Mouse (Mus musculus): Measurements from ENCODE around the gene Lurap1l. TPM values are rescaled to one million over a fixed set of nuclear protein-coding genes. Genes with fewer than 3 reads are reported as not detected.
"Not testable (repeated sequence)": the region's sequence is repeated elsewhere in the genome, so short reads cannot be mapped to it uniquely, and the experiment has no call there.

Lurap1l gene
- polyA plus RNA-seq, 1 experiment from 2014 or later = 2.6 TPM

- WGBS = 75% methylated on average over 3 of the region's 3 CpGs
- no peaks in the 10 kb centered on the region for H3K27me3 ChIP-seq (ENCODE audit: insufficient read depth, poor library complexity, severe bottlenecking)
- no peaks in the 10 kb centered on the region for H3K4me1 ChIP-seq
- no peak overlapping the region for H3K27ac ChIP-seq
- H3K9me3 ChIP-seq = no peaks in the 10 kb centered on the region
- H3K4me3 ChIP-seq = no peak overlapping the region
- H3K36me3 ChIP-seq = no peaks in the 10 kb centered on the region
- DNase-seq (ENCODE audit: low spot score) = no peak
Observed at GRCm38 (mm10) chr4:80906726-80907125, 3.7 kb upstream of the Lurap1l start.

- DNase-seq (ENCODE audit: low spot score) = no peak
- Histone ChIP-seq H3K4me1 (no peaks in the 10 kb centered on the region), H3K36me3 (no peaks in the 10 kb centered on the region), H3K4me3 (no peak overlapping the region), H3K9me3 (no peaks in the 10 kb centered on the region), H3K27ac (no peak overlapping the region), H3K27me3 (ENCODE audit: insufficient read depth, poor library complexity, severe bottlenecking) (no peaks in the 10 kb centered on the region)
- WGBS = 67% methylated on average over 5 of the region's 5 CpGs
Observed at GRCm38 (mm10) chr4:80907973-80908372, 2.5 kb upstream of the Lurap1l start.

GRCm38 (mm10) chr4:80908902-80909301 lies 1.5 kb upstream of the Lurap1l start:
- Histone ChIP-seq H3K9me3 (no peaks in the 10 kb centered on the region), H3K36me3 (no peaks in the 10 kb centered on the region), H3K27ac (no peak overlapping the region), H3K4me1 (no peaks in the 10 kb centered on the region), H3K4me3 (no peak overlapping the region), H3K27me3 (ENCODE audit: insufficient read depth, poor library complexity, severe bottlenecking) (no peaks in the 10 kb centered on the region)
- whole genome bisulfite sequencing = 82% methylated on average over 4 of the region's 4 CpGs
- no peak for DNase-seq (ENCODE audit: low spot score)

GRCm38 (mm10) chr4:80910871-80911701 lies 640 bp downstream of the Lurap1l start:
- no peaks in the 10 kb centered on the region for H3K9me3 ChIP-seq
- H3K4me1 ChIP-seq = no peaks in the 10 kb centered on the region
- H3K27ac ChIP-seq = peak overlapping the region; percentile 78
- H3K27me3 ChIP-seq (ENCODE audit: insufficient read depth, poor library complexity, severe bottlenecking) = no peaks in the 10 kb centered on the region
- H3K4me3 ChIP-seq = peak overlapping the region; percentile 75
- peak; percentile 79 for DNase-seq (ENCODE audit: low spot score)
- WGBS = under 1% methylated on average over 58 of the region's 58 CpGs
- H3K36me3 ChIP-seq = no peaks in the 10 kb centered on the region

- Histone ChIP-seq H3K4me3 (peak overlapping the region; percentile 75), H3K36me3 (no peaks in the 10 kb centered on the region), H3K9me3 (no peaks in the 10 kb centered on the region), H3K27ac (peak overlapping the region; percentile 78), H3K27me3 (ENCODE audit: insufficient read depth, poor library complexity, severe bottlenecking) (no peaks in the 10 kb centered on the region), H3K4me1 (no peaks in the 10 kb centered on the region)
- WGBS = 2% methylated on average over 23 of the region's 27 CpGs
- DNase-seq (ENCODE audit: low spot score) = peak; percentile 91
Observed at GRCm38 (mm10) chr4:80911706-80912540, 1.5 kb downstream of the Lurap1l start.

GRCm38 (mm10) chr4:80915211-80915610 lies 4.8 kb downstream of the Lurap1l start:
- no peak for DNase-seq (ENCODE audit: low spot score)
- Histone ChIP-seq H3K4me3 (no peak overlapping the region), H3K9me3 (no peaks in the 10 kb centered on the region), H3K27me3 (ENCODE audit: insufficient read depth, poor library complexity, severe bottlenecking) (no peaks in the 10 kb centered on the region), H3K36me3 (no peaks in the 10 kb centered on the region), H3K4me1 (no peaks in the 10 kb centered on the region), H3K27ac (no peak overlapping the region)
- WGBS = 73% methylated on average over 2 of the region's 2 CpGs

- no peaks in the 10 kb centered on the region for H3K36me3 ChIP-seq
- no peak for DNase-seq (ENCODE audit: low spot score)
- H3K27me3 ChIP-seq (ENCODE audit: insufficient read depth, poor library complexity, severe bottlenecking) = no peaks in the 10 kb centered on the region
- no peak overlapping the region for H3K4me3 ChIP-seq
- H3K27ac ChIP-seq = no peak overlapping the region
- no peaks in the 10 kb centered on the region for H3K4me1 ChIP-seq
- H3K9me3 ChIP-seq = no peaks in the 10 kb centered on the region
- 69% methylated on average over 3 of the region's 3 CpGs for WGBS
Observed at GRCm38 (mm10) chr4:80916695-80917094, 6.2 kb downstream of the Lurap1l start.

GRCm38 (mm10) chr4:80917128-80917527 lies 6.7 kb downstream of the Lurap1l start:
- not testable (repeated sequence) for H3K36me3 ChIP-seq; H3K9me3 ChIP-seq; H3K4me3 ChIP-seq; H3K27ac ChIP-seq; DNase-seq (ENCODE audit: low spot score); H3K4me1 ChIP-seq; H3K27me3 ChIP-seq (ENCODE audit: insufficient read depth, poor library complexity, severe bottlenecking)
- 55% methylated on average over 1 of the region's 1 CpGs for WGBS

GRCm38 (mm10) chr4:80917812-80918211 lies 7.4 kb downstream of the Lurap1l start:
- Histone ChIP-seq H3K27me3 (ENCODE audit: insufficient read depth, poor library complexity, severe bottlenecking) (no peaks in the 10 kb centered on the region), H3K27ac (no peak overlapping the region), H3K4me3 (no peak overlapping the region), H3K9me3 (no peaks in the 10 kb centered on the region), H3K4me1 (no peaks in the 10 kb centered on the region), H3K36me3 (no peaks in the 10 kb centered on the region)
- no peak for DNase-seq (ENCODE audit: low spot score)
- 67% methylated on average over 3 of the region's 3 CpGs for WGBS

GRCm38 (mm10) chr4:80918526-80919129 lies 8.2 kb downstream of the Lurap1l start:
- Histone ChIP-seq H3K4me1 (no peaks in the 10 kb centered on the region), H3K27me3 (ENCODE audit: insufficient read depth, poor library complexity, severe bottlenecking) (no peaks in the 10 kb centered on the region), H3K27ac (no peak overlapping the region), H3K4me3 (no peak overlapping the region), H3K36me3 (no peaks in the 10 kb centered on the region), H3K9me3 (no peaks in the 10 kb centered on the region)
- no peak for DNase-seq (ENCODE audit: low spot score)
- 72% methylated on average over 3 of the region's 3 CpGs for WGBS

GRCm38 (mm10) chr4:80919217-80919867 lies 8.9 kb downstream of the Lurap1l start:
- Histone ChIP-seq H3K36me3 (no peaks in the 10 kb centered on the region), H3K27me3 (ENCODE audit: insufficient read depth, poor library complexity, severe bottlenecking) (no peaks in the 10 kb centered on the region), H3K9me3 (no peaks in the 10 kb centered on the region), H3K4me1 (no peaks in the 10 kb centered on the region), H3K27ac (no peak overlapping the region), H3K4me3 (no peak overlapping the region)
- DNase-seq (ENCODE audit: low spot score) = no peak
- WGBS = 75% methylated on average over 1 of the region's 1 CpGs

GRCm38 (mm10) chr4:80921646-80922489 lies 11.4 kb downstream of the Lurap1l start:
- 75% methylated on average over 4 of the region's 4 CpGs for whole genome bisulfite sequencing
- no peak overlapping the region for H3K4me3 ChIP-seq
- no peaks in the 10 kb centered on the region for H3K27me3 ChIP-seq (ENCODE audit: insufficient read depth, poor library complexity, severe bottlenecking)
- H3K27ac ChIP-seq = no peak overlapping the region
- no peaks in the 10 kb centered on the region for H3K4me1 ChIP-seq
- H3K9me3 ChIP-seq = no peaks in the 10 kb centered on the region
- H3K36me3 ChIP-seq = no peaks in the 10 kb centered on the region
- DNase-seq (ENCODE audit: low spot score) = no peak

Data from heart, embryonic 10.5 days (tissue).